Mouse (Mus musculus) layer of hippocampus, adult 11-12 months (tissue): ENCODE measurements at regions not wholly inside any gene's neighbourhood (a gene's known extent, or its start where the extent isn't known, plus 50 kb on each side); places are given as distances from the start of the nearest gene placed in this dataset.

ENCODE experiments used
- DNase-seq: peaks from one replicate; pipeline ENCODE4 v3.0.0; 2022; ENCODE audit warnings: low spot score

DNA sequence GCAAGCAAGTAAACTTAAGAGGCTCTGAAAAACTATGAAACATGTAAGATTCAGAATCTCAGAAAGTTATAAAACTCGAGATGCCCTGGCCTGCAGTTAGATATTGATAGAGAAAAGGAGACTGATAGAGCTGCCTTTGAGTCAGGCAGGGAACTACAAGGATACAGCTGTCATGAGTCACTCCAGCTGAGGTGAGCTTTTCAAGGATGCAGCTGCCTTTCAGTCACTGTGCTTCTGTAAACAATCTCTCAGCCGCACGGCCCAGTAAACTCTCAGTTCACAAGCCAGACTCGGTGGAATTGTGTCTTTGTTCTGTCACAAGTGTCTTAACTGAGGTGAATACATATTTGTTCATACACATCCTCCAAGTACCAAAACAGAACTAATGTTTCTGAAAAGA, 334.9 kb upstream of the Rsrc1 start:
- DNase-seq, result no peak

DNA sequence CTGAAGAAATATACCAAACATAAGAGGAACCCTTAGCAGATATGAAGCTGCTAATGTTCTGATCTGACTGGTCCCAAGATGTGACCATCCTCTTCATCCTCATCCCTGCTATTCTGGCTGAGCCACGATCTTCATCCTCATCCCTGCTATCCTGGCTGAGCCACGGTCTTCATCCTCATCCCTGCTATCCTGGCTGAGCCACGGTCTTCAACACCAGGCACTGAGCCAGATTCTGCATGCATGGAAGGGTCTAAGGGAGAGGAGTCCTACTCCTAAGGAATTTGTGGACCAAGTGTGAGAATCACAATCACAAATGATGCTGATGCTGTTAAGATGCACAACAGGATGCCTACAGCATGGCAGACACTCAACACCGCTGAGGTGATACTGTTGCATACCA, 331.9 kb upstream of the Rsrc1 start:
- no peak for DNase-seq

GRCm38 (mm10) chr3:66650076-66650748, 331.0 kb upstream of the Rsrc1 start:
- DNase-seq, result peak; percentile 35

DNA sequence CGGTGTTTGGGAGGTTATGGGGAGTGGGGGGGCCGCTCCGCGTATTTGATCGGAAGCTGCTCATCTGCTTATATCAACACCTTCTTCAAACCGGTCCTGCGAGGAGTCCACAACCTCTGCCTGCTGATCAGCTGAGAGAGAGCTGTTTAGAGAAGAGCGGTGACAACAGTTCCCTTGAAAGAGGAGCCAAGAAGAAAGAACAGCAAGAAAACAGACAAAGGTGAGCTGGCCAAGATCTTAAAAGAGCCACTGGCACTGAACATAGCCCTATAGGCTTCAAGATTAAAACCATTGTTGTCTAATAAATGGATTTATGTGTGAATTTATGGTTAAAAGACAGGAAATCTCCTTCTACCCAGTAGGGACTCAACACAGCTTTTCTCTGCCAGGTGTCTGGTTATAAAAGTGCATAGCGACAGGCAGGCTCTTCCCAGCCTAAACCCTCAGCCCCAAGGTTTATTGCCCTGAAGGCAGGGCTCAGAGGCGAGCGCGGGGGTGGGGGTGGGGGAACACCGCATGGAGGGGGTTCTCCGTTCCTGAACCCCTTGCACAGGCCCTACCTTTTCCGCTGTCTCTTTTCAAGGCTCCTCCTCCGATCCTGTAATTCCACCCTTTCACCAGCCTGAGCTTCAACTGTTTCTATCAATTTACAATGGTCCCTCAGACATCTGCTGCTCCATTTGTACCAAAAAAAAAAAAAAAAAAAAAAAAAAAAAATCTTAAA, 330.3 kb upstream of the Rsrc1 start:
- DNase-seq, result no peak

- no peak for DNase-seq
Measured at GRCm38 (mm10) chr3:66652139-66652846, 328.9 kb upstream of the Rsrc1 start.

- no peak for DNase-seq
Measured at GRCm38 (mm10) chr3:66653961-66654360, 327.2 kb upstream of the Rsrc1 start.

DNA sequence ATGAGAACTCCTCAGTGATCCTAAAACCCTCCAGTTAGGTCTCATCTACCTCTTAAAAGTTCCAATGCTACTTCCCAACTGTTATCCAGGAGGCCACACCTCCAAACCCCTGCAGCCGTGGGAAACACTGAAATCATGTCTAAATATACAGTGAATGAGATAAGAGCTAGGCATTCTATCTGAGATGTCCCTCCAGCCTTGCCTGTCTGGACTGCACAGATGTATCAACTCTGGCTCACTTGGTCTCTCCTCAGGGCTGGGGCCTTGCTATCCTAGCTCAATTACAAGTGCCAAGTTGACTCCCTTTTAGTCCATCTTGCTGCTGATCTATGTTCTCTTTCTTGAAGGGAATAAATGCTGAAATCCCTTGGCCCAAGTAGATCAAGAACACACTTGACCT, 326.3 kb upstream of the Rsrc1 start:
- DNase-seq, result no peak

- no peak for DNase-seq
Measured at GRCm38 (mm10) chr3:66656458-66656857, 324.7 kb upstream of the Rsrc1 start.

DNA sequence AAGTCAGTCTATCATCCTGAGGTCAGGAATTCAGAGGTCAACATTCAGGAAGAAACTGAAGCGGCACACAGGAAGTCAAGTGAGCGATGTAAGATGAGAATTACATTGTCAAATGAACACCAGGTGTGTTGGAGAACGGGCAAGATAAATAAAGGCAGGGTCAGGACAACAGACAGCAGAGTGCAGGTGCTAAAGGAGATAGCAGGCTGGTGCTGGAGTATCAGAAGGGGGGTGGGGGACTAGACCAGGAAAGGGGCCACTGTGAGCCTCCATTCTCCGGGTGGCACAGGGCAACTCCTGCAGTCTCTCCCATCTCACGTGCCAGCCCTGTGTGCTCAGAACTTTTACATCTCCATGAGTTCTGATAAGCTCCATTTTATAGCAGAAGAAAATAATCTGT, 320.6 kb upstream of the Rsrc1 start:
- no peak for DNase-seq

- DNase-seq, result no peak
Measured at GRCm38 (mm10) chr3:66661826-66662618, 319.2 kb upstream of the Rsrc1 start.

- no peak for DNase-seq
Measured at GRCm38 (mm10) chr3:66683589-66684286, 297.5 kb upstream of the Rsrc1 start.

DNA sequence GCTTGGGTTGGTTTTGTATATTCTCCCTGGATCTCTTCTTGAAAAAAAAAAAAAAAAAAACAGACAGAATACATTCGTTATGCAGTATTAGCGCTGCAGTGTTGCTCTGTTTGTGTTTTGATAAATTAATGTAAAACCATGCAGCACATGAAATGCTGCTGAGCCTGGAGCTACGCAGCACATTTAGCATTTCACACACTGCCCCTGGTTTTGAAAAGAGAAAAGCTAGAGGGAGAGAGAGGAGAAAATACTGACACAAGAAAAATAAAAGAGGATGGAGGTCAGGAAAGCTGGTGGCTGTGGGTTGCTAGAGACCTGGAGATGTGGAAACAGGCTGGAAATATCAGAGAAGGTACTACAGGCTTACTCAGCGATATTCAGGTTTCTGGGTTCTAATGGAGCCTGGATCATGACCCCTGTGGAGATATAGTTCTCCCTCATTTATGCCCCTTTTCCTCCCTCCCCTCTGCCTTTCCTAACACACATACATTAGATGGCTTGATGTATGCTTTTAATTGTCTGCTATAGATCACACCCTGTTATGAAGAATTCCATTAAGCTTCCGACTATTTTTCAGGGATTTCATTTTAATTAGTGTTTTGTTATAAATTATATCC, 296.8 kb upstream of the Rsrc1 start:
- no peak for DNase-seq

- no peak for DNase-seq
Measured at GRCm38 (mm10) chr3:66685136-66685535, 296.1 kb upstream of the Rsrc1 start.

GRCm38 (mm10) chr3:66687126-66687525, 294.1 kb upstream of the Rsrc1 start:
- no peak for DNase-seq

DNA sequence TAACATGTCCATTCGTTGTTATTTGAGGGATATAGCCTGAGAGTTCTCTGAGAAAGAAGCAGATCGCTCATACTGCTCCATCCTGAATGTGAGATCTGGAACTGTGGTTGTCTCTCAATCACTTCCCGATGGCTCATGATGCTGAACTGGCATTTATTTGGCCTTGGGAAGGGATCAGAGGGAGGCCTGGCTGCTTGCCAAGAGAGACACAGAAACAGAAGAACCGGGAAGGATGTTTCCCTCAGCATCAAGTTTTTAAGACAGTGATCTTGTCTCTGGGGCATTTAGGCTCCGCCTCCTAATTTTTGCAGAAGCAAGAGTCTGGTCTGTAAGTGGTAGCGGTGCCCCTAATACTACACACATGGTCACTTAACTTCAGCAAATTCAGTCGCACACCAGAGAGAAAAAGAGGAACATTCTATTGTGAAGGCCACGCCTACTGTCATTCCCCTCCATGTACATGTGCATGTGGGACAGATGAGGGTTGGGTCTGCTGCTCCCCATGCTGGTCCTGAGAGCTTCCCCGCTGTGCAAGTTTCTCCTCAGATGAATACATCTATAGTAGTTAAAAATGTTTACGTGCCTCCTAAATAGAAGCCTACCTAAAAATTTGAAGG, 290.2 kb upstream of the Rsrc1 start:
- DNase-seq, result no peak

DNA sequence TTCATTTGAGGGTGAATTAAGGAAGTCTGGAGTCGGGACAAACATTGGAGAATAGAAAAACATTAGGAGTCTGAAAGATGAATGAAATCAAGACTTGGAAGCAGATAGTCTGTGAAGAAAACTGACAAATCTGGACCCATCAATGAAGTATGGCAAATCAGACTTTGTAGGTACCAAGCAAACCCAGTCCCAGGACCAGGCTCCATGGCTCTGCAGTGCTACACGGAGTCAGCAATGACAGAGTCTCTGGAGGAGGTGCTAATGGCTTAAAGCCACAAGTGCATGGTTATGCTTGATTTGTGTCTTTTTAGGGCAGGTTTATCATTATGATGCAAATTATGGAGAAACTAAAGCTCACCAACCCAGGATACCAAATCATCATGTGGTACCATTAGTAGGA, 286.1 kb upstream of the Rsrc1 start:
- DNase-seq, result no peak

- DNase-seq, result no peak
Measured at GRCm38 (mm10) chr3:66695661-66696253, 285.4 kb upstream of the Rsrc1 start.

GRCm38 (mm10) chr3:66698083-66698482, 283.1 kb upstream of the Rsrc1 start:
- DNase-seq, result no peak

DNA sequence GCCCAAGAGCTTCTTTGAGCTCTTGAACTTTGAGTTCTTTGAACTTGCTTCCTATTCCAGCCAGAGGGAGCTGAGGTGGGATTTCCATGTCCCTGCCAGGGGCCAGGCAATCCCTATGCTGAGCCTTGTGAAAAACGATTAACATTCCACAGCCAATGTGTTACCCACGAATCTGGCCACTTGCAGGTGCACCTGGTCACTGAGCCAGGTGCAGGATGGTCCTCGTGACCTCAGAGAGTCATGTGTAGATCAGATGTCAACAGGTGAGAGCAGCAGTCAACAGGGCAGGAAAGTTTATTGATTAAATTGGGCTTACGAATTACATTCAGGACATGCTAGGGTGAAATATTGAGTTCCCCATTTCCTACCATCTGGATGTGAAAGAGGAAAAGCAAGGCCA, 275.4 kb upstream of the Rsrc1 start:
- no peak for DNase-seq

DNA sequence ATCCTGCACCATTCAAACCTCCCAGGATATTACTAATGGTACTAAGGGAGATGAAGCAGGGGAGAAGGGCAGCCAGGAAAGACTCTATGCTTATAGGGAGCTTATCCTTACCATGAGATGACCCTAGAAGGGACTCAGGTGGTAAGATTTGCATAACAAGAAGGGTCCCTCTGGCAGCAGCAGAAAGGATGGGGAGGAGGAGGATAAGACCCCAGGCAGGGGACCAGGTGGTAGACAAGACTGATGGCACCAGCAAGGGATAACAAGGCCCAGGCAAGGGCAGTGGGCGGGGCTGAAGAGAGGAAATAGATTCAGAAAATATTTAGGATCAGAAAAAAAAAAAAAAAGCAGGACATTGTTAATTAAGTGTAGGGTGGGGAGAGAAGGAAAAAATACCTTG, 245.7 kb upstream of the Rsrc1 start:
- DNase-seq, result no peak
